Mouse (Mus musculus): ENCODE data around the gene Cyct.

- TF ChIP-seq CTCF (IDR thresholded peaks at IDR 0.05; ENCODE audit: low read depth, low read length) (peak; percentile 70), POLR2A (IDR thresholded peaks at IDR 0.05; ENCODE audit: insufficient read depth, low read length) (no peak), EP300 (IDR thresholded peaks at IDR 0.05; ENCODE audit: insufficient read depth, low read depth, low read length) (no peak)
These were observed 1.9 kb upstream of the Cyct start for GRCm38 (mm10) chr2:76362111-76362510.
